Mouse (Mus musculus) hindbrain, embryonic 11.5 days (tissue): Measurements from ENCODE around the gene Shpk. TPM values are rescaled to one million over a fixed set of nuclear protein-coding genes. Genes with fewer than 3 reads are reported as not detected.

Experiments
- ATAC-seq: fragments of 200-750 bp; cut with Nextera tagmentation; 2 replicates; pipeline ENCODE4 v1.8.0; 2017; ENCODE audit warnings: mild to moderate bottlenecking, moderate TSS enrichment, moderate library complexity; ENCODE audit not compliant: low FRiP score
- DNase-seq: peaks from one replicate; pipeline ENCODE4 v3.0.0-alpha.2; 2015; ENCODE audit warnings: low spot score
- H3K27ac ChIP-seq: fragments of 300-500 bp; sonication (generic); 2 replicates; pipeline ENCODE4 v1.5.1; 2014; ENCODE audit warnings: mild to moderate bottlenecking, low read depth, low read length
- H3K27me3 ChIP-seq: fragments of 300-500 bp; sonication (generic); 2 replicates; pipeline ENCODE4 v1.6.1; 2014; ENCODE audit warnings: mild to moderate bottlenecking, low read length, moderate library complexity, mixed read lengths; ENCODE audit not compliant: control insufficient read depth, insufficient read depth
- H3K36me3 ChIP-seq: fragments of 300-500 bp; sonication (generic); 2 replicates; pipeline ENCODE4 v1.6.1; 2014; ENCODE audit warnings: mild to moderate bottlenecking, low read length, moderate library complexity, mixed read lengths; ENCODE audit not compliant: control insufficient read depth, insufficient read depth
- H3K4me1 ChIP-seq: fragments of 300-500 bp; sonication (generic); replicated peaks from 2 replicates; pipeline ENCODE4 v1.6.1; 2014; ENCODE audit warnings: low read length, mixed read lengths; ENCODE audit not compliant: control insufficient read depth, insufficient read depth
- H3K4me2 ChIP-seq: fragments of 300-500 bp; sonication (generic); replicated peaks from 2 replicates; pipeline ENCODE4 v1.6.1; 2014; ENCODE audit warnings: mild to moderate bottlenecking, low read depth, low read length
- H3K4me3 ChIP-seq: fragments of 300-500 bp; sonication (generic); 2 replicates; pipeline ENCODE4 v1.5.1; 2014; ENCODE audit warnings: low read depth, low read length
- H3K9ac ChIP-seq: fragments of 300-500 bp; sonication (generic); 2 replicates; pipeline ENCODE4 v1.6.1; 2014; ENCODE audit warnings: low read depth, low read length
- H3K9me3 ChIP-seq: fragments of 300-500 bp; sonication (generic); 2 replicates; pipeline ENCODE4 v1.6.1; 2016; ENCODE audit warnings: low read length; ENCODE audit not compliant: control insufficient read depth
- WGBS: fragments of 180-500 bp; shearing (Covaris S2); extraction: QIAGEN DNeasy Blood & Tissue Kit; methylation state at CpG from one replicate; pipeline ENCODE4 v1.1.7; 2014; 5-methylcytosine and 5-hydroxymethylcytosine counted together
- polyA plus RNA-seq: library from polyadenylated mRNA; unstranded; fragments of >200 nt; fragmentation: Nextera tagmentation; extraction: Ambion mirVana; gene quantifications from 2 replicates; pipeline ENCODE4 v1.2.1, GENCODE M21; 2014

The Shpk gene
- polyA plus RNA-seq, 1 experiment from 2014 or later, result 0.99 TPM

GRCm38 (mm10) chr11:73169231-73169630 is 30.0 kb upstream of the Shpk start:
- Histone ChIP-seq H3K27me3 (no peaks in the 10 kb centered on the region), H3K27ac (no peak overlapping the region), H3K4me1 (no peaks in the 10 kb centered on the region), H3K9me3 (no peaks in the 10 kb centered on the region), H3K36me3 (no peaks in the 10 kb centered on the region), H3K9ac (no peak overlapping the region), H3K4me3 (no peak overlapping the region), H3K4me2 (no peak overlapping the region)
- peak; percentile 74 for DNase-seq
- peak; percentile 68 for ATAC-seq
- WGBS, result 36% methylated on average over 4 of the region's 4 CpGs

- Histone ChIP-seq H3K36me3 (no peaks in the 10 kb centered on the region), H3K9me3 (no peaks in the 10 kb centered on the region), H3K27ac (no peak overlapping the region), H3K9ac (no peak overlapping the region), H3K4me3 (no peak overlapping the region), H3K4me2 (no peak overlapping the region), H3K4me1 (no peaks in the 10 kb centered on the region; the same call in none of the 2 replicates), H3K27me3 (no peaks in the 10 kb centered on the region)
- ATAC-seq (no peak), DNase-seq (no peak)
- 75% methylated on average over 5 of the region's 5 CpGs for WGBS
Observed at GRCm38 (mm10) chr11:73172186-73172585, 27.1 kb upstream of the Shpk start.

- no peak for DNase-seq
- peak overlapping the region; percentile 78 for H3K4me3 ChIP-seq
- 40% methylated on average over 8 of the region's 8 CpGs for WGBS
- peak overlapping the region; percentile 46 for H3K4me2 ChIP-seq
- H3K4me1 ChIP-seq, result peaks cover 2% of the 10 kb centered on the region
- no peaks in the 10 kb centered on the region for H3K36me3 ChIP-seq
- H3K9me3 ChIP-seq, result no peaks in the 10 kb centered on the region
- no peak for ATAC-seq
- no peaks in the 10 kb centered on the region for H3K27me3 ChIP-seq
- H3K9ac ChIP-seq, result peak overlapping the region; percentile 40
- no peak overlapping the region for H3K27ac ChIP-seq
Observed at GRCm38 (mm10) chr11:73175612-73176011, 23.6 kb upstream of the Shpk start.

GRCm38 (mm10) chr11:73176186-73176585 is 23.1 kb upstream of the Shpk start:
- ATAC-seq, result no peak
- no peaks in the 10 kb centered on the region for H3K9me3 ChIP-seq
- peak overlapping the region; percentile 46 for H3K4me2 ChIP-seq
- under 1% methylated on average over 15 of the region's 15 CpGs for WGBS
- H3K4me1 ChIP-seq, result peaks cover 2% of the 10 kb centered on the region
- H3K27ac ChIP-seq, result no peak overlapping the region; the same call in 1 of the 2 replicates
- H3K4me3 ChIP-seq, result peak overlapping the region; percentile 78
- peak overlapping the region; percentile 77 for H3K9ac ChIP-seq
- no peak for DNase-seq
- H3K27me3 ChIP-seq, result no peaks in the 10 kb centered on the region
- no peaks in the 10 kb centered on the region for H3K36me3 ChIP-seq

- under 1% methylated on average over 81 of the region's 81 CpGs for WGBS
- ATAC-seq (peak; percentile 99), DNase-seq (peak; percentile 98)
- Histone ChIP-seq H3K4me2 (peak within 1 kb of the TSS; percentile 68), H3K36me3 (no peaks in the 10 kb centered on the region), H3K4me3 (peak within 1 kb of the TSS; percentile 78), H3K9me3 (no peaks in the 10 kb centered on the region), H3K4me1 (peaks cover 2% of the 10 kb centered on the region), H3K27me3 (no peaks in the 10 kb centered on the region), H3K9ac (peak within 1 kb of the TSS; percentile 87), H3K27ac (peak within 1 kb of the TSS; percentile 85)
Observed at GRCm38 (mm10) chr11:73176608-73177508, 22.4 kb upstream of the Shpk start, which contains the start of the genes Emc6 and Tax1bp3. TSS of gene Emc6 (minus strand) at chr11:73177037. TSS of gene Tax1bp3 (plus strand) at chr11:73177083.

GRCm38 (mm10) chr11:73177509-73177875 is 21.8 kb upstream of the Shpk start:
- Histone ChIP-seq H3K9ac (peak overlapping the region; percentile 87), H3K9me3 (no peaks in the 10 kb centered on the region), H3K4me2 (peak overlapping the region; percentile 68), H3K4me1 (peaks cover 2% of the 10 kb centered on the region), H3K27ac (peak overlapping the region; percentile 85), H3K27me3 (no peaks in the 10 kb centered on the region), H3K4me3 (peak overlapping the region; percentile 78), H3K36me3 (no peaks in the 10 kb centered on the region)
- DNase-seq (peak; percentile 79), ATAC-seq (peak; percentile 65)
- under 1% methylated on average over 28 of the region's 28 CpGs for WGBS

- no peaks in the 10 kb centered on the region for H3K9me3 ChIP-seq
- H3K27me3 ChIP-seq, result no peaks in the 10 kb centered on the region
- 4% methylated on average over 2 of the region's 2 CpGs for WGBS
- peak overlapping the region; percentile 68 for H3K4me2 ChIP-seq
- peak overlapping the region; percentile 85; the same call in 1 of the 2 replicates for H3K27ac ChIP-seq
- H3K36me3 ChIP-seq, result no peaks in the 10 kb centered on the region
- peaks cover 2% of the 10 kb centered on the region for H3K4me1 ChIP-seq
- DNase-seq (no peak), ATAC-seq (no peak)
- H3K9ac ChIP-seq, result peak overlapping the region; percentile 87
- H3K4me3 ChIP-seq, result peak overlapping the region; percentile 78
Observed at GRCm38 (mm10) chr11:73177895-73178294, 21.4 kb upstream of the Shpk start.

GRCm38 (mm10) chr11:73185872-73186615 is 13.2 kb upstream of the Shpk start:
- no peak overlapping the region for H3K4me2 ChIP-seq
- no peaks in the 10 kb centered on the region for H3K27me3 ChIP-seq
- 0 out of 2 replicates have a peak, but pooled peaks cover 2% of the 10 kb centered on the region for H3K36me3 ChIP-seq
- WGBS, result 93% methylated on average over 10 of the region's 10 CpGs
- H3K9me3 ChIP-seq, result no peaks in the 10 kb centered on the region
- no peak overlapping the region for H3K9ac ChIP-seq
- no peak overlapping the region for H3K27ac ChIP-seq
- ATAC-seq (no peak), DNase-seq (no peak)
- no peak overlapping the region for H3K4me3 ChIP-seq
- no peaks in the 10 kb centered on the region for H3K4me1 ChIP-seq
